Comparison of ENCODE assay signal across 21 mouse cellular contexts in the genomic region with DNA sequence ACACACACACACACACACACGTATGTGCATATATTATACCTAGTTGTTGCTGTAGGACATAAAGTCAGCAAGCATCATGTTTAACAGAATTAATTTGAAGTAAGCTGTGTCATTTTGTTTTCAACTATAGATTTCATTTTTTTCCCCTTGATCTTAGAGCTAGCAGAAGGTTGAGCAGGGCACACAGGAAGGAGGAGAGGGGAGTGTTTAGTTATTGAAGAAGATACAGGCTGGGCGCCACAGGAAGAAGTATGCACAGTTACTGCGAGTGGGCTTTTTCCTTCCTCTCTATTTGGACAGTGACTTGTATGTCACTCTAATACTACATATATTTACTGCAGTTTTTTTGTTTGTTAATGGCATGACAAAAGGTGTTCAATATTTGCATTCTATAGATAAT.
"Had no signal": no experiment of that assay in that cellular context is flagged by ENCODE, and none has a peak within 500 bp of the region (broad histone marks: within the 10 kb centered on the region; RNA-seq: fewer than 3 reads in every experiment).

No protein-coding gene starts in this region.

- DNase-seq: gastrocnemius, postnatal 14 days; gastrocnemius, postnatal 36 days; heart, adult 11 months; heart, adult 2 months; heart, postnatal 14 days; heart, postnatal 36 days; kidney, adult 18-20 months; kidney, adult 8-10 months; kidney, postnatal 10 days; kidney, postnatal 25 days; kidney, postnatal 4 days; liver; liver, embryonic 13.5 days had no signal

- H3K4me3 ChIP-seq: heart, adult 2 months; heart, embryonic 13.5 days; heart, embryonic 15.5 days; intestine, embryonic 15.5 days; layer of hippocampus, adult 2 months; limb, embryonic 10.5 days; limb, embryonic 12.5 days; liver, embryonic 13.5 days; liver, embryonic 15.5 days had no signal

- H3K4me1 ChIP-seq: intestine, embryonic 15.5 days; limb, embryonic 10.5 days; limb, embryonic 12.5 days; liver, embryonic 13.5 days; liver, embryonic 15.5 days had no signal

- H3K27ac ChIP-seq: heart, adult 2 months; heart, embryonic 13.5 days; heart, embryonic 15.5 days; hindbrain, embryonic 14.5 days; intestine, embryonic 15.5 days; layer of hippocampus, adult 2 months; limb, embryonic 10.5 days; limb, embryonic 12.5 days; liver, embryonic 13.5 days; liver, embryonic 15.5 days had no signal

- H3K27me3 ChIP-seq: heart, embryonic 13.5 days; heart, embryonic 15.5 days; intestine, embryonic 15.5 days; limb, embryonic 12.5 days; liver, embryonic 13.5 days; liver, embryonic 15.5 days had no signal
